In genomic region chr5:71699696-71700467, GRCm38 (mm10) we compare ENCODE assay signal across 8 mouse cellular contexts. TPM values are rescaled to one million over a fixed set of nuclear protein-coding genes. Genes with fewer than 3 reads are reported as not detected.
DNase-seq lines count a peak whose midpoint lies in the region; ATAC-seq lines count a peak whose summit lies in the region.

No protein-coding gene starts in this region.

- ATAC-seq in neural tube, embryonic 11.5 days (ENCODE audit: insufficient read depth, low FRiP score, low TSS enrichment): no peak

- peak overlapping the region; percentile 60 for H3K4me2 ChIP-seq in neural tube, embryonic 11.5 days (ENCODE audit: low read depth)

- no peaks in the 10 kb centered on the region for H3K9me3 ChIP-seq in neural tube, embryonic 11.5 days (ENCODE audit: control insufficient read depth, low read length)

- H3K36me3 ChIP-seq in neural tube, embryonic 11.5 days (ENCODE audit: control insufficient read depth, insufficient read depth, low read length): no peaks in the 10 kb centered on the region

- no peaks in the 10 kb centered on the region for H3K4me1 ChIP-seq in neural tube, embryonic 11.5 days (ENCODE audit: control insufficient read depth, insufficient read depth, low read length)

- intact Hi-C loops in left cerebral cortex, postnatal 36 days (cut with DNase I): loop anchor here (5.0 to 10.0 kb wide), 3 partner anchors 43 to 392 kb away; partner anchors contain the start of genes Gabra4 and Gabrb1

- H3K9ac ChIP-seq in neural tube, embryonic 11.5 days (ENCODE audit: low read length): no peak overlapping the region

- DNase-seq in adrenal gland, adult 8-10 months: peak; percentile 13
- DNase-seq in cerebellum, postnatal 25 days: peak; percentile 83 to 86
- DNase-seq in frontal cortex, postnatal 25 days (ENCODE audit: low spot score in 2 of 2): peak; percentile 53 to 71
- peak; percentile 5 to 47 for DNase-seq in kidney, adult 8-10 months
- peak; percentile 79 to 80 for DNase-seq in left cerebral cortex, postnatal 36 days (ENCODE audit: low spot score in 2 of 2)
- DNase-seq in neural tube, embryonic 11.5 days (ENCODE audit: low spot score): peak; percentile 65
- peak; percentile 2 for DNase-seq in yolk sac, embryonic 10.5 days (ENCODE audit: low spot score)
- DNase-seq in adipocyte (ENCODE audit: low spot score): no peak

- under 1% methylated on average over 19 of the region's 19 CpGs for WGBS in neural tube, embryonic 11.5 days

- no peak overlapping the region for H3K27ac ChIP-seq in neural tube, embryonic 11.5 days (ENCODE audit: low read depth, low read length)

- no peaks in the 10 kb centered on the region for H3K27me3 ChIP-seq in neural tube, embryonic 11.5 days (ENCODE audit: control insufficient read depth, insufficient read depth, low read length)

- peak overlapping the region; percentile 41 for H3K4me3 ChIP-seq in neural tube, embryonic 11.5 days (ENCODE audit: low read depth, low read length)

RNA-seq across cellular contexts. Expression of gene Gabra4, which starts 41.8 kb away (rescaled TPM):
- under 1 TPM; 0.12 to 0.93 (median 0.26) TPM for total RNA-seq in adrenal gland, adult 8-10 months (2022)
- total RNA-seq in left cerebral cortex, postnatal 36 days (2021): 100 to 1,000 TPM in 1 of 2 experiments, 10 to 100 TPM in 1; 98.6 to 110 TPM
- polyA plus RNA-seq in neural tube, embryonic 11.5 days (2014; fragmentation: Nextera tagmentation; extraction: Ambion mirVana): 2.0 and 2.9 TPM in 2 replicates

RNA-seq across cellular contexts. Expression of gene Gabrb1, which starts 42.0 kb away (rescaled TPM):
- under 1 TPM; 0.09 to 0.28 (median 0.19) TPM for total RNA-seq in adrenal gland, adult 8-10 months (2022)
- 10 to 100 TPM; 83.9 to 93.3 TPM for total RNA-seq in left cerebral cortex, postnatal 36 days (2021)
- polyA plus RNA-seq in neural tube, embryonic 11.5 days (2014; fragmentation: Nextera tagmentation; extraction: Ambion mirVana): 0.73 and 0.93 TPM in 2 replicates

Comparison
In these comparisons a context has a peak if more than half of its experiments do, and no peak if none do; other contexts are left out.
1. RNA of gene Gabra4, which starts 41.8 kb away (total RNA-seq): 98.6 to 110 TPM in left cerebral cortex, postnatal 36 days; 0.12 to 0.93 TPM in adrenal gland, adult 8-10 months; every median in the first group is over 10 times any median in the second.
2. RNA of gene Gabrb1, which starts 42.0 kb away (total RNA-seq): 83.9 to 93.3 TPM in left cerebral cortex, postnatal 36 days; 0.09 to 0.28 TPM in adrenal gland, adult 8-10 months; every median in the first group is over 10 times any median in the second.